Mouse (Mus musculus) ZHBTc4 (cell line): ENCODE results near the gene Sars.
A peak's percentile ranks its signal among the peaks of the same experiment; 100 is the strongest.

Experiments
- DNase-seq: peaks from one replicate; pipeline ENCODE4 v3.0.0-alpha.2; 2011; ENCODE audit warnings: low read depth, low spot score

Gene Sars

DNA sequence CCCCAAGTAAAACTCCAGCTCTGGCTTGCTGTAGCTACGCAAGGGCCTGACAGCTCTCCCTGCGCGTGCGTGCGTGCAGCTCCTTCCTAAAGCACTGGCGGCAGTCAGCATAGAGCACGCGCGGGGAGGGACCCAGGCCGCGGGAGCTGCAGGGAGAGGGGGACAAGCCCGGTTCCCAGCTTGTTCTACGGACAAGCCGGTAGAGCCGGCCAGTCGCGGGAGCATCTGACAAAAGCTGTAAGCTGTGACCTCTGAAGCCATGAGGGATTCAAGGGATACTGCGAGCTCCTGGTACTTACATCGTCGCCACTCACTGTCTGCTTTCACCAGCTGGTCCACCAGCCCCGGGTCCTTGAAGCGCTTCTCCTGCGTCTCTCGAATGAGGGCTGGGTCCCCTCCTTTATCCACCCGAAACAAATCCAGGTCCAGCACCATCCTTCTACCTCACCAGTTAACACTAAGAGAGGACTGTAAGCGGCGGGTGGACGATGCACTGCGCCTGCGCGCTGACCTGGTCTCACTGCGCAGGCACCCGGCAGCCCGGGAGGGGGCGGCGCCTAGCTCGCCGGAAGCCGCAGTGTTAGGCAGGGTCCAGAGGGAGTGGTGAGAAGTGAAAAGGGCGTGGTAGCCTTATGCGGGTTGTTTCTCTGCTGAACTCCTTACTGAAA, at the start of gene Sars:
Gene Sars (minus strand): TSS at position 512 of the 668 bp plus-strand sequence.
- DNase-seq, result peak; percentile 95

- DNase-seq, result peak; percentile 69
Observed at GRCm38 (mm10) chr3:108489968-108490367, 45.0 kb upstream of the Sars start.

DNA sequence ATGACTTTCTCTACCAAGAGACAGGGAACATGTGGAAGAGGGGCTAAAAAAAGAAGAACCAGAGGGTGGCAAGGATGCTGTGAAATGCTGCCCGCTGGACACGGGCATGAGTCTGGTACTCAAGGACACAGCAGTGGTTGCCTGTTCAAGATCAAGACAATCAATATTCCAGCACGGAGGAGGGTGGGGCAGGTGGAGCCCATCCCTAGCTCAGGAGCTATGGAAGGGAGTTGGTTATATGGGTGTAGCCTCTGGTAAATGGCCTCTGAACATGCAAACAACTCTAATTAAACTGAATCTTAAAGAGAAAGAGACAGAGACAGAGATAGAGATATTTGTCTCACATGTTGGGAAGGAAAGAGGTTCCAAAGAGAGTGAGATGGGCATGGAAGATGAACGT, 39.7 kb upstream of the Sars start:
- no peak for DNase-seq

GRCm38 (mm10) chr3:108478800-108479199, 33.8 kb upstream of the Sars start:
- no peak for DNase-seq

- DNase-seq, result no peak
Observed at GRCm38 (mm10) chr3:108476761-108477619, 32.0 kb upstream of the Sars start.

- no peak for DNase-seq
Observed at GRCm38 (mm10) chr3:108475496-108475895, 30.5 kb upstream of the Sars start.

GRCm38 (mm10) chr3:108474969-108475368, 30.0 kb upstream of the Sars start:
- no peak for DNase-seq

DNA sequence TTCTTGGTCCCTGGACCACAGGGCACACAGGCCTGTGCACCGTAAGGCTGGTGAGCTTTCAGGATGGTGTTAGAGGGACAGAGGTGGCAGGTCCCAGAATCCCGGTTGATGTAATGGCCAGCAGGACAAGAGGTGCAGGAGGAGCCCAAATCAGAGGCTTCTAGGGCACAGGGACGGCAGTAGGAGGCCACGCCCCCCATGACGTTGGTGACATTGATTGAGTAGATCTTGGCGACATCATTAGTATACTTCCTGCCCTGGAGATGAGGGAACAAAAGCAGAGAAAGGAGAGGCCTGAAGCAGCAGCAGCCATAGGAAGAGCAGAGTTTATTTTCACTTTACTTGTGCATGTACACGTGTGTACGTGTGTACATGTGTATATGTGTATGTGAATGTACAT, 22.8 kb upstream of the Sars start:
- DNase-seq, result peak; percentile 46

DNA sequence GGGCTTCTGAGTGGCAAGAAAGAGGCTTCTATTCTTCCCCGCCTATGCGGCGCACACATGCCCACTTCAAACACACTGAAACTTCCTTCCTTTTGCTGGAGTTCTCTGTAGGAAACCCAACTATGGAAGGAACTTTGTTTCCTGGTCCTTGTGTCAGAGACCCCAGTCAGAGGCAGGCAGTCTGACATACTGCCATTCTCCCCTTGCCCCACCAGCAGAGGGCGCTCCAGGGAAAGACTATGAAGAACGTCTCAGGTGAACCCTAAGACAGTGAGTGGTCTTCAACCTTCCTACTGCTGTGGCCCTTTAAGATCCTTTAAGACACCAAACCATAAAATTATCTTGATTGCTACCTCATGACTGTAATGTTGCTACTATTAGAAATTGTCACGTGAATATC, 21.4 kb upstream of the Sars start:
- DNase-seq, result peak; percentile 61

- peak; percentile 35 for DNase-seq
Observed at GRCm38 (mm10) chr3:108458866-108459265, 13.9 kb upstream of the Sars start.

GRCm38 (mm10) chr3:108458380-108458779, 13.4 kb upstream of the Sars start:
- no peak for DNase-seq

DNA sequence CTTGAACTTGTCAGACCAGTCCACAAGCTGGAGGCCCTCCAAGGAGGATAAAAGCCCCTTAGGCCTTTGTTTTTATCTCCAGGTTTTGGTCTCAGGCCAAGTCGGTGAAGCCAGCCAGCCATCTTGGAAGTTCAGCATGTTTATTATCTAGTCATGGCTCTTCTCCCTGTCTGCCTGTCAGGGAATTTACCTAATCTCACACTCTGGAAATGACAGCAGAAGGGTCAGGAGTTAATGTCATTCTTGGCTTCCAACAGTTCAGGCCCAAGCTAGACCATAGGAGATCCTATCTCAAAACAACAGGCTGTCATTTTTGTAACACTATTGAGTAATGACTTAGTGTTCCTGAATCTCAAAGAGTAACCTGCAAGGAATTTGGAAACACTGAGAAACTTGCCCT, 9.2 kb upstream of the Sars start:
- no peak for DNase-seq

DNA sequence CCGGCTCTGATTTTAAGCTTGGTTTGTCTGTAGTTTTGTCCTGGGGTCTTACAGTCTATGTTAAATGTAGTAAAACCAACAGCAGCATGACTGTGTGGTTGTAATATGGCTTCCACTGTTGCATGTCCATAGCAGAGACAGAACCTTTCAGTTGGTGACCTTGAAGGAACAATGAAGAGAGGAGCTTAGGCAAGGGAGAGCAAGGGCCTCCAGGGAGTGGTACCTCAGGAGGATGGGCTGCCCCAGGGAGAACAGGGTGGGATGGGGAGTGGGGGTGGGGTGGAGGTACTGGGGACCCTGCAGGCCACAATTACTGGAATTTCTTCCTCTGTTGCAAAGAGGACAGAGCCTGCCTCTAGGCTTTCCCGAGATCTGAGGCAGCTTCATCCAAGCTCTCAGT, 7.0 kb upstream of the Sars start:
- peak; percentile 54 for DNase-seq

DNA sequence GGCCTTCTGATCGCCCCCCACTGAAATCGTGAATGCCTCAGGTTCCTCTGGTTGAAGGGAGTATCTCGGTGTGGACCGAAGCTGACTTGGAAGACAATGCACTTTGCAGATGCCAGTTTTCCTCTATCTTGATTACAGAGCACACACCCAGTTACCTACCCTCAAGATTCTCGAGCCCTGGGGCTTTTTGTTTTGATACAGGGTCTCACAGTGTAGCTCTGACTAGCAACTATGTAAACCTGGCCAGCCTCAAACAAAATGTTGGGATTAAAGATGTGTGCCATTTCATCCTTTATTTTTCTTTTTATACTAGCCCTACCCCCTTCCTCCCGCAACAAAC, 327 bp upstream of the Sars start:
- DNase-seq, result no peak

DNA sequence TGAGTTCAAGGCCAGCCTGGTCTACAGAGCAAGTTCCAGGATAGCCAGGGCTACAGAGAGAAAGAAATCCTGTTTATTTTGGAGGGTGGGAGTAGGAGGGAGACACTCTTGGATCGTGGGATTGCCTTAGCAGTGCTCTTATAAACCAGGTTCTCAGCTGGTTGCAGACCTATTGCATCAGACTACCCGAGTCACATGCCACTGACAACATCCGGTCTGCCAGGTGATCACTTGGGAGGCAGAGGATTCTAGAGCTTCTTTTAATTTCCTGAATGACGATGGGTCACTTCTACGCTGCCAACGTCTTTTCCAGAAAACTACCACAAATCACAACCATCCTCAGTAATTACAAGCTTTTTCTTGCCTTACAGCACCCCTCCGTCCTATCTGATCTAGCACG, 980 bp downstream of the Sars start:
- DNase-seq, result peak; percentile 58

DNA sequence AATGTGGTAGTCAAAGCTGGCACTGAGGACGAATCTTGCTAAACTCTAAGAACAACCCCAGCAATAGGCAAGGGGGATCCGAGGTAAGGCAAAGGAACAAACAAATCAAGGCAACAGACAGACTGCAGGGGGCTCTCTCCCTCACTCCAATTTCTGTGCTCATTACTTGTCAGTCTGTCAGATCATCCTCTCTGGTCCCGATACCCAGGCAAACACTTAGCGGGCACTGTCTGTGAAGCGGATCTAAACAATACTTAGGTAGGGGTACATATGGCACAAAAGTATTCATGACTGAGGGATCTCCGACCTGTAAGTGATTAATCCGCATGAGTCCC, 8.7 kb downstream of the Sars start:
- no peak for DNase-seq

- no peak for DNase-seq
Observed at GRCm38 (mm10) chr3:108435701-108436379, 9.2 kb downstream of the Sars start.

DNA sequence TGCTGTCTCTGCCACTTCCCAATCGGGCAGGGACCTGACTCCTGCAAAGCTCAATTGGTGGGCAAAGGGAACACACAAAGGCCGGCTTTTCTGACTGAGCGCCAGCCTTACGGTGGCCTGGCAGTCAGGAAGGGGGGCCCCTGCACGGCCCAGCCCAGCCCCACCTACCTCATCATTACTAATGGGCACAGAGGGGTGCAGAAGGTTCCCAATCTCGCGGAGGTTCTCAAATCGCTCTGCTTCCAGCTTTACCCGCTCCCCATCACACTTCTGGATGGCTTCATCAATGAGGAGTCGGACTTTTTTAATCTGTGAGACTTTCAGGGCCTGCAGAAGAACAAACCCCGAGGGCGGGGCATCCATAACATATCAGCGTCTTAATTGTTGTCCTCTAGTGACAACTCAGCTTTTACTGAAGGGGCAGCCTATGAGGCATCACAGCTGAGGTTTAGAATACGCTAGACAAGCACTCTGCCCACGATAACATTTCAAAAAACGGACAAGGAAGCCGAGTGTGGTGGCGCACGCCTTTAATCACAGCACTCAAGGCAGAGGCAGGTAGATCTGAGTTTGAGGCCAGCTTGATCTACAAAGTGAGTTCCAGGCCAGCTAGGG, 11.0 kb downstream of the Sars start:
- no peak for DNase-seq

DNA sequence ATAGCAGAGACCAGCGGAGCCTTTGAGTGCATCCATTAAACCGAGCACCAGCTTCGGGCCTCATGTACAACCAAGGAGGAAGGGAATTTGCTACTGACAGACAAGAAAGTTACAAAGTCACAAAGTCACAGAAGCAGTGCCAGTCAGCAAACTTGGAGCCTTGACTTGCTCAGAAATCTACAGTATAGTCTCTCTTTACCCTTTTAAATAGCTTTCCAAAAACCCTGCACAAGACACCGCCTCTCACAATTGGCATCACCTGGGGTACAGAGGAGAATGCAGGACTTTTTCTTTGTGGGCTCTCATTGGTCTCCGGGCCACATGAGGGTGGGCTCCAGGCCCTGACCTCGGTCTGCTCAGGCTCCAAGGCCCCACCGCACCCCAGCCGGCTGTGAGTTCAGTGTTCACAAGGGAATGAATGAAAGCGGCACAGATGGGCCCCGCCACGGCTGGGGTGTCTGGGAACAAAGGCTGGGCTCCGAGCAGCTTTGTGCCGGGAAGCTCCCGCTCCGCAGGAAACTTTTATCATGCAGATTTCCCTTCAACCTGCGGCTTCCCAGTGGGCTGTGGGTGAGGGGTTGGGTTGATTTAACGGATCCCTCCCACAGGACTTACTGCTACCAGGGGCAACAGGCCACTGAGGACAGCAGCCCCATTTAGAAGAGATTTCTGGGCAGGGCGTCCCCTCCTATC, 11.7 kb downstream of the Sars start:
- peak; percentile 97 for DNase-seq

- no peak for DNase-seq
Observed at GRCm38 (mm10) chr3:108432542-108433187, 12.3 kb downstream of the Sars start.

- no peak for DNase-seq
Observed at GRCm38 (mm10) chr3:108425624-108426018, 19.4 kb downstream of the Sars start.
